Mouse (Mus musculus): ENCODE measurements at regions not wholly inside any gene's neighbourhood (a gene's known extent, or its start where the extent isn't known, plus 50 kb on each side); places are given as distances from the start of the nearest gene placed in this dataset.

GRCm38 (mm10) chr2:161433816-161434215 lies 324.9 kb upstream of the Chd6 start:
- no peak for TF ChIP-seq POLR2A (IDR thresholded peaks at IDR 0.05; ENCODE audit: borderline replicate concordance, extremely low read depth, low read depth, low read length)
- TF ChIP-seq CTCF (IDR thresholded peaks at IDR 0.05; ENCODE audit: insufficient read depth, low read length) = no peak

Data from lung, adult 2 months (tissue).